Mouse (Mus musculus) limb, embryonic 13.5 days (tissue): ENCODE data around the gene Spef1. TPM values are rescaled to one million over a fixed set of nuclear protein-coding genes. Genes with fewer than 3 reads are reported as not detected.
A peak's percentile ranks its signal among the peaks of the same experiment; 100 is the strongest.

ENCODE experiments used
- ATAC-seq: fragments of 200-750 bp; cut with Nextera tagmentation; 2 replicates; pipeline ENCODE4 v1.8.0; 2017; ENCODE audit warnings: low read depth, moderate number of reproducible peaks, moderate TSS enrichment; ENCODE audit not compliant: low FRiP score
- H3K27ac ChIP-seq: fragments of 300-500 bp; sonication (generic); 2 replicates; pipeline ENCODE4 v1.5.1; 2015; ENCODE audit warnings: inconsistent platforms, mild to moderate bottlenecking, moderate library complexity
- H3K27me3 ChIP-seq: fragments of 300-500 bp; sonication (generic); 2 replicates; pipeline ENCODE4 v1.6.1; 2015; ENCODE audit warnings: mild to moderate bottlenecking, inconsistent platforms
- H3K36me3 ChIP-seq: fragments of 300-500 bp; sonication (generic); 2 replicates; pipeline ENCODE4 v1.6.1; 2015; ENCODE audit warnings: inconsistent platforms, mild to moderate bottlenecking, moderate library complexity
- H3K4me1 ChIP-seq: fragments of 300-500 bp; sonication (generic); 2 replicates; pipeline ENCODE4 v1.6.1; 2015; ENCODE audit warnings: inconsistent platforms
- H3K4me2 ChIP-seq: fragments of 300-500 bp; sonication (generic); replicated peaks from 2 replicates; pipeline ENCODE4 v1.6.1; 2015; ENCODE audit warnings: inconsistent platforms, mild to moderate bottlenecking, moderate library complexity
- H3K4me3 ChIP-seq: fragments of 300-500 bp; sonication (generic); 2 replicates; pipeline ENCODE4 v1.5.1; 2015; ENCODE audit warnings: moderate library complexity, mild to moderate bottlenecking, inconsistent platforms
- H3K9ac ChIP-seq: fragments of 300-500 bp; sonication (generic); 2 replicates; pipeline ENCODE4 v1.6.1; 2015; ENCODE audit warnings: mild to moderate bottlenecking, inconsistent platforms
- H3K9me3 ChIP-seq: fragments of 300-500 bp; sonication (generic); 2 replicates; pipeline ENCODE4 v1.6.1; 2016; ENCODE audit warnings: inconsistent platforms
- WGBS: fragments of 180-500 bp; shearing (Covaris S2); methylation state at CpG from one replicate; pipeline ENCODE4 v1.1.7; 2015; 5-methylcytosine and 5-hydroxymethylcytosine counted together
- polyA plus RNA-seq: library from polyadenylated mRNA; unstranded; fragments of >200 nt; fragmentation: Nextera tagmentation; extraction: Ambion mirVana; gene quantifications from 2 replicates; pipeline ENCODE4 v1.2.1, GENCODE M21; 2015

The Spef1 gene
- polyA plus RNA-seq, 1 experiment from 2014 or later = 5.5 TPM

- WGBS = 73% methylated on average over 6 of the region's 6 CpGs
- peak; percentile 19; the same call in 1 of the 2 replicates for ATAC-seq
- Histone ChIP-seq H3K36me3 (peaks cover 20% of the 10 kb centered on the region), H3K9ac (no peak overlapping the region), H3K4me2 (no peak overlapping the region), H3K27ac (peak overlapping the region; percentile 82), H3K4me3 (no peak overlapping the region), H3K27me3 (no peaks in the 10 kb centered on the region), H3K9me3 (no peaks in the 10 kb centered on the region), H3K4me1 (peaks cover 14% of the 10 kb centered on the region)
These were observed 16.8 kb upstream of the Spef1 start for GRCm38 (mm10) chr2:131203816-131204409.

DNA sequence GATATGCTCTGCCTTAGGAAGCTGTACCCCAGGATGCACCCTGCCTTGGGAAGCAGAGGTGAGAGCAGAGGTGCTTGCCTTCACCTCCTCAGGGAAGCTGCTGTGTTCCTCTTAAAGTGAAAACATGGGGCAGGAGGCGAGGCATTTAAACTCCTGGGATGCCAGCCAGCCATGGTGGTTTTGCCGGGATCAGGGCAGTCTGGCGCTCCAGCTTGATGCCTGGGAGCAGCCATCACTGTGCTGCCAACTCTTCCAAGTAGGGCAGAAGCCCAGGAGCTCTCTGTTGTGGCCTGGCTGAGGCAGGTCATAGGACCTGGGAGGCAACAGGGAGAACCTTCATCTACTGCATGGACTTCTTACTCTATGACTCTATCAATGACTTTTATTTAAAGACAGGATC, 14.2 kb upstream of the Spef1 start:
- H3K4me3 ChIP-seq = no peak overlapping the region
- H3K27me3 ChIP-seq = no peaks in the 10 kb centered on the region
- H3K9ac ChIP-seq = no peak overlapping the region
- H3K9me3 ChIP-seq = no peaks in the 10 kb centered on the region
- no peak overlapping the region for H3K27ac ChIP-seq
- no peak for ATAC-seq
- no peak overlapping the region for H3K4me2 ChIP-seq
- 91% methylated on average over 3 of the region's 3 CpGs for WGBS
- H3K4me1 ChIP-seq = peaks cover 14% of the 10 kb centered on the region
- H3K36me3 ChIP-seq = peaks cover 40% of the 10 kb centered on the region

DNA sequence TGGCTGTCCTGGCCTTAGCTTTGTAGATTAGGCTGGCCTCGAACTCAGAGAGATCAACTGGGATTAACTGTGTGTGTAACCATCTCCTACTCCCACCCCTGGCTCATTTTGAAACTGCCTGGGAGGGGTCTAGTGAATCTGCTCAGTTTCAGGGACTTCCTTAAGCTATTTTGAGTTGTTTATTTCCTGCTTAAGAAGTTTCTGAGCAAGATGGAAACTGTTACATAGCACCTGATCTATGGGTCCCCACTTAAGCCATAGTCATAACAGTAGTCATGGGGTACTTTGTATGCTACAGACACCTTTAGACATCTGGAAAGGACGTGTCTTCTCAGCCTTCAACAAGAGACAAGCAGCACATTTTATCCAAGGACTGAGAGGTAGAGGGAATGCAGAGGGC, 13.6 kb upstream of the Spef1 start:
- peaks cover 14% of the 10 kb centered on the region for H3K4me1 ChIP-seq
- H3K9me3 ChIP-seq = no peaks in the 10 kb centered on the region
- H3K4me2 ChIP-seq = no peak overlapping the region
- H3K27ac ChIP-seq = no peak overlapping the region
- no peaks in the 10 kb centered on the region for H3K27me3 ChIP-seq
- WGBS = 81% methylated on average over 2 of the region's 2 CpGs
- H3K9ac ChIP-seq = no peak overlapping the region
- ATAC-seq = no peak
- H3K4me3 ChIP-seq = no peak overlapping the region
- H3K36me3 ChIP-seq = peaks cover 44% of the 10 kb centered on the region

- 89% methylated on average over 16 of the region's 16 CpGs for WGBS
These were observed 9.7 kb upstream of the Spef1 start for GRCm38 (mm10) chr2:131196606-131197316.

DNA sequence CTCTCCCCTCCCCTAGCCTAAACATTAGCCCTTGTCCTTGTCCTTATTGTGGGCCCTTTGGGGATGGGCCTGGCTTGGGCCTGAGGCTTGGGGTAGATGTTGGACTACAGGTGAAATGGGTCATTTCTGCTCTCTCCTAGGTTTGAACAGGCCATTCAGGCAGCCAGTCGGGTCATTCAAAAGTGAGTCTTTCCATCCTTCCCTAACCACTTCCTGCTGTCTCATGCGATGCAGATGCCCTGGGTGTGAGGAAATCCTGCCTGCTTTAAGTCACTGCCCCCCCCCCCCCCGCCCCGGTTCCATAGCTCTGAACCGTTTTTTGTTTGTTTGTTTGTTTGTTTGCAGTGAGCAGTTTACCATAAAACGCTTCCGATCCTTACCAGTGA, 3.9 kb upstream of the Spef1 start:
- no peak for ATAC-seq
- Histone ChIP-seq H3K36me3 (peaks cover 58% of the 10 kb centered on the region), H3K4me1 (peaks cover 38% of the 10 kb centered on the region), H3K4me2 (no peak overlapping the region), H3K27me3 (no peaks in the 10 kb centered on the region), H3K27ac (no peak overlapping the region), H3K4me3 (no peak overlapping the region), H3K9me3 (no peaks in the 10 kb centered on the region), H3K9ac (no peak overlapping the region)
- 80% methylated on average over 7 of the region's 7 CpGs for WGBS

More at GRCm38 (mm10) chr2:131196606-131197316, 9.7 kb upstream of the Spef1 start:
- H3K27ac ChIP-seq = no peak overlapping the region
- peaks cover 81% of the 10 kb centered on the region for H3K36me3 ChIP-seq
- H3K4me3 ChIP-seq = no peak overlapping the region
- H3K4me2 ChIP-seq = no peak overlapping the region
- no peak for ATAC-seq
- H3K9me3 ChIP-seq = no peaks in the 10 kb centered on the region
- no peak overlapping the region for H3K9ac ChIP-seq
- no peaks in the 10 kb centered on the region for H3K4me1 ChIP-seq
- no peaks in the 10 kb centered on the region for H3K27me3 ChIP-seq

DNA sequence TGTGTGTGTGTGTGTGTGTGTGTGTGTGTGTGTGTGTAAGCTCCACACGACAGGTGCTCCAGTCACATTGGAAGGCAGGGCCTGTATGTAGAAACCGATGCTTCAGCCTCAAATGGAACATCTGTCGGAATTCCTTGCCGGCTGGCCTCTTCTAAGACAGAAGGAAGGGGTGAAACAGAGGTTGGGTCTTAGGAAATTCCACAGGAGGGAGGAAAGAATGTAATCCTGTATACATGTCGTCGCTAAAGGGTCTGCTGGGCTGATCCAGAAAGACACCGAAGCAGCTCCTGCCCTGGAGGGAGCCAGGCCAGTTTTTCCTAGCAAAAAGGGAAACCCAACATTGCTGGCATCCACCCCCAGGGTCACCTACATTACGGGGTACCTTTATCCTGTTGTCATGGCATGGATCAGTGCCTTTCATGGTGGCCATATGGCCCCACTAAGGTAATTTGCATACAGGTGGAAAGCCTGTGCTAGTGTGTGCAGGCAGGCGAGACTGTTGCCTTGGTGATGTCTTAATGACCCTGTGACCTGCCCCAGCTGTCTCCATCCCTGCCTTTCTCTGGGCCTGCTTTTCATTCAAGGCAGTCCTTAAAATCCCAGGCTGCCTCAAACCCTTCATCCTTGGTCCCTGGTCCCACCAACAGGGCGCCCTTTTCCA, 3.4 kb upstream of the Spef1 start:
- ATAC-seq = peak; percentile 13; the same call in 1 of the 2 replicates
- H3K9me3 ChIP-seq = no peaks in the 10 kb centered on the region
- no peak overlapping the region for H3K4me2 ChIP-seq
- 34% methylated on average over 10 of the region's 10 CpGs for WGBS
- 0 out of 2 replicates have a peak overlapping the region, but pooled peaks have one; percentile 5 for H3K9ac ChIP-seq
- H3K27me3 ChIP-seq = no peaks in the 10 kb centered on the region
- H3K36me3 ChIP-seq = peaks cover 53% of the 10 kb centered on the region
- no peak overlapping the region; the same call in 1 of the 2 replicates for H3K27ac ChIP-seq
- H3K4me3 ChIP-seq = no peak overlapping the region
- peaks cover 43% of the 10 kb centered on the region for H3K4me1 ChIP-seq

DNA sequence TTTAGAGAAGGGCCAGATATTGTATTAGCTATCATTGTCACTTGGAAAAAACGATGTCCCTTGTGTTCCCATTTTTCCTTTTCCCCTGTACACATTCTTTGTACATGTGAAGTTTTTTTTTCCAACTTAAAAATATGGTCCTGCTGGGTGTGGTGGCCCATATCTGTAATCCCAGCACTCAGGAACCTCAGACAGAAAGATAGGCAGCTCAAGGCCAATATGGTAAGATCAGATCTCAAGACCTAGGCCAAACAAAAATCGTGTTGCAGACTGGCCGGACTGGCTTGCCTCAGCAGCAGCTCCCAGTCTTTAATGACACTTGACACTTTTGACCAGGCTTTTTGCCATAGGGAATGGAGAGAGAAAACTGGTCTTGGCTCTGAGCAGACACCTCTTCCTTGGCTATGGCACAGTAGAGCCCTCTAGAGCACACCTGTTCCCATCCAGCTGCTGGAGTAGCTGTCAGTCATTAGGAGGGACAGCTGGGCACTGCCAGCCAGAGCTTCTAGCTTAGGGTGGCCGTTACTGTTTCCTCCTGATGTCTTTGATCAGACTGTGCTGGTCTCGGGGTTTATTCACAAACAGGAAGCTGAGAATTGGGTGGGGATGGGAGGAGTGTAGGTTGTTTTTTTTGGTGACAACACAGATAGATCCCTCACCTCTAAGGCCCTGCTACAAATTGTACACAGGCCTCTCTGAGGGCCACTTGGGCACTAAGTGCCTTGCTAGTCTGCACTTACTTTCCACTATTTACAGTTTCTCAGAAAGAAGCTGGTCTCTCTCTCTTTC, 2.6 kb upstream of the Spef1 start:
- Histone ChIP-seq H3K4me1 (peaks cover 43% of the 10 kb centered on the region), H3K4me2 (no peak overlapping the region), H3K9me3 (no peaks in the 10 kb centered on the region), H3K9ac (0 out of 2 replicates have a peak overlapping the region, but pooled peaks have one; percentile 5), H3K36me3 (peaks cover 45% of the 10 kb centered on the region), H3K27ac (peak overlapping the region; percentile 29; the same call in 1 of the 2 replicates), H3K27me3 (no peaks in the 10 kb centered on the region), H3K4me3 (no peak overlapping the region)
- no peak; the same call in 1 of the 2 replicates for ATAC-seq
- WGBS = 46% methylated on average over 5 of the region's 5 CpGs

DNA sequence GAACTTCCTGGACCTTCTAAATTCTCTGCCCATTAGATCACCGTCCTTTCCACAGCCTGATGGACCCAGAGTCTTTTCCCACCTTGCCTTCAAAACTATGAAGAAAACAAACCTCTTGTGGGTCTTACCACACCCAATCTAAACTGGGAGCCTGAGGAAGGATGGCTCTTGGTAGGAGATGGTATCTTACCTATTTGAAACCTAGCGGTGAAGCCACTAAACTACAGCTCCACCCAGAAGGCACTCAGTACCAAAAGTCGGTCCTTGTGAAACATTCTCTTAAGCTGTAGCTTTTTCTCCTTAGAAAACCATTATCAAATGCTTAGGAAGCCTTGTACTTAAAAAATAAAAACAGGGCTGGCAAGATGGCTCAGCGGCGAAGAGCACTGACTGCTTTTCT, 1.2 kb upstream of the Spef1 start:
- peaks cover 43% of the 10 kb centered on the region for H3K4me1 ChIP-seq
- H3K4me2 ChIP-seq = peak overlapping the region; percentile 92
- H3K27me3 ChIP-seq = no peaks in the 10 kb centered on the region
- ATAC-seq = no peak
- WGBS = 95% methylated on average over 5 of the region's 5 CpGs
- H3K4me3 ChIP-seq = no peak overlapping the region; the same call in 1 of the 2 replicates
- no peak overlapping the region for H3K27ac ChIP-seq
- H3K9me3 ChIP-seq = no peaks in the 10 kb centered on the region
- H3K9ac ChIP-seq = no peak overlapping the region
- H3K36me3 ChIP-seq = peaks cover 31% of the 10 kb centered on the region

GRCm38 (mm10) chr2:131187602-131187922, 480 bp upstream of the Spef1 start:
- ATAC-seq = no peak
- H3K4me2 ChIP-seq = peak overlapping the region; percentile 92
- peak overlapping the region; percentile 71 for H3K4me3 ChIP-seq
- H3K9me3 ChIP-seq = no peaks in the 10 kb centered on the region
- H3K9ac ChIP-seq = peak overlapping the region; percentile 81
- WGBS = 15% methylated on average over 3 of the region's 3 CpGs
- peaks cover 24% of the 10 kb centered on the region for H3K36me3 ChIP-seq
- H3K27ac ChIP-seq = peak overlapping the region; percentile 77; the same call in 1 of the 2 replicates
- H3K27me3 ChIP-seq = no peaks in the 10 kb centered on the region
- peaks cover 43% of the 10 kb centered on the region for H3K4me1 ChIP-seq

DNA sequence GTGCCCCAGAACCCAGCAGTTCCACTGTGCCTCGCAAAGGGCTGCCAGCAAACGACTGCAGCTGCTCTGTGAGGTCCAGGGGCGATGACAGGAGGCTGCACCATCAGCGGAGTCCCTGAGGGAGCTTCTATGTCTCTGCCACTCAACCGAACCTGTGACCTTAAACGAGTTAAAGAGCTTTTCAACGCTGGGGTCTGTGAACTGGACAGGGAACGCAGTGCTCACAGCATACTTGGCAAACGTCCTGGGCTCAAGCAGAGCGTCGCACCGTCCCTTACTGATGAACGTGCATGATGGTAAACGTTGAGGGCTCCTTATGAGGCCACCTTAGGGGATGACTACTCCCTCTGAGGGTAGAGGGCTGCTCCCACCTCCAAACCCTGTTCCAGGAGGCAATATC, 739 bp downstream of the Spef1 start:
- Histone ChIP-seq H3K4me3 (peak overlapping the region; percentile 71), H3K9me3 (no peaks in the 10 kb centered on the region), H3K27ac (peak overlapping the region; percentile 16; the same call in 1 of the 2 replicates), H3K36me3 (peaks cover 14% of the 10 kb centered on the region), H3K4me2 (peak overlapping the region; percentile 92), H3K4me1 (peaks cover 43% of the 10 kb centered on the region), H3K9ac (peak overlapping the region; percentile 81), H3K27me3 (no peaks in the 10 kb centered on the region)
- ATAC-seq = no peak; the same call in 1 of the 2 replicates
- WGBS = 2% methylated on average over 14 of the region's 14 CpGs

- WGBS = 2% methylated on average over 50 of the region's 57 CpGs
- H3K4me1 ChIP-seq = peaks cover 38% of the 10 kb centered on the region
- H3K4me2 ChIP-seq = peak within 1 kb of the TSS; percentile 99
- ATAC-seq = peak; percentile 85
- H3K4me3 ChIP-seq = peak within 1 kb of the TSS; percentile 88
- no peaks in the 10 kb centered on the region for H3K9me3 ChIP-seq
- H3K27ac ChIP-seq = peak within 1 kb of the TSS; percentile 85
- no peaks in the 10 kb centered on the region for H3K27me3 ChIP-seq
- peaks cover 24% of the 10 kb centered on the region for H3K36me3 ChIP-seq
- H3K9ac ChIP-seq = peak within 1 kb of the TSS; percentile 94
These were observed 7.0 kb downstream of the Spef1 start, which contains the start of gene Cenpb for GRCm38 (mm10) chr2:131179990-131180587. Gene Cenpb (minus strand): TSS chr2:131180067.
